Mouse (Mus musculus): ENCODE measurements around the gene C730034F03Rik.
"Not testable (repeated sequence)": the region's sequence is repeated elsewhere in the genome, so short reads cannot be mapped to it uniquely, and the experiment has no call there.

The C730034F03Rik gene

DNA sequence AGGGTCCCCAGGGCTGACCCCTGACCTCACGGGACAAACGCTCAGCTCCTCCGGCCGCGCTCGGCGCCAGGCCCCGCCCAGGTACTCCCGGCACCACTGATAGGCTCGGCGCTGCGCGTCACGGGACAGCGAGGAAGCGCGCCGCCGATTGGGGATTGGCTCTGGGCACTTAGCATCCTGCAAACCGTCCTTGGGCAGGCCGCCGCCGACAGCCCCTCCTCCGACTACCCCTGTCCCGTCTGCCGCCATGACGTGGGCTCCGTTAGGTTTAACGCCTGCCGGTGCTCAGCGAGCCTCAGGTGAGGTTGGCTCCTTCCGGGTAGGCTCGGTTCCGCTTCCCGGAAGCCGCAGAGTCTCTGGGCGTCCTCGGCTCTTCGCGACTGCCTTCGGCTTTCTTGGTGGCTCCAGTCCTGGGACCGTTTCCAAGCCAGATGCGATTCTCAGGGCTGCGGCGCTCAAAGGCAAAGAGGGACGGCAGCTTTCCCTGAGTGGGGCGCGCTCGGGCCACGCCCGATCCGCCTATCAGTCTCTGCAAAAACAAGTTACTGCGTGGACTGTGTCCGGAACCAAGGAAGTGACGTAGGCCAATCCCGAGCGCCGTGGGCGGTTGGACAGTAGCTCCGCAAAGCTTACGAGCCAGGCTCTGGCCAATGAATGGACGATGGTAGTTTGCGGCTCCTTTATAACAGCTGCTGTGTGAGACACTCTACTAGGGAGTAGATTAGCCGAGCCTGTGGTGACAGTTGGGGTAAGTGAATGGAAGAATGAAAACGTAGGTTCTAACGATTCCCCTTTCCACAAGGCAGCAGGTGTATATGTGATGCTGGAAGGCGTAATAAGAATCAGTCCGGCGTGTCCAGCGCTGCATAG, at the start of gene C730034F03Rik, which contains the start of the genes Gm44502 and Chkb:
Gene C730034F03Rik (plus strand): TSS at position 238 of the 870 bp plus-strand sequence.
Gene Gm44502 (minus strand): TSS at position 345 of the 870 bp plus-strand sequence.
Gene Chkb (minus strand): TSS at position 557 of the 870 bp plus-strand sequence.
- DNase-seq, result peak; percentile 93 to 95

DNA sequence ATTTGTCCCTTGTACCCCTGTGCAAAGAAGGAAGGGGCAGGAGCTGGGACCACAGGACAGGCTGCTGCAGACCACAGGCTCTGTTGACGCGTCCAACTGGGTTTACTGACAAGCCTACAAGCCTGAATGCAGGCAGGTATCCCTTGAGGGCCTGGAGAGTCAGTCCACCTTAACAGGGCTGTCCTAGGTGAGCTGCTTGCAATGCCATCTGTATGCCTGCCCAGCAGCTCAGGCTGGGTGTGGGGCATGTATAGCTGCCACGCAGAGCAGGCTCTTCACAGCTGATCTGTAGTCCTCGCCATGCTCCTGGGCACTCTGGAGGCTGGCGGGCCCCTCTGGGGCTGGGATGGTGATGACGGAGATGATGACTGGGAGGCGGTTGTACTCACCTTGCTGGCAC, 44.8 kb upstream of the C730034F03Rik start, which contains the start of gene Klhdc7b:
Gene Klhdc7b (plus strand): TSS at position 301 of the 400 bp plus-strand sequence.
- DNase-seq, result peak in 1 of 2 experiments; percentile 3

DNA sequence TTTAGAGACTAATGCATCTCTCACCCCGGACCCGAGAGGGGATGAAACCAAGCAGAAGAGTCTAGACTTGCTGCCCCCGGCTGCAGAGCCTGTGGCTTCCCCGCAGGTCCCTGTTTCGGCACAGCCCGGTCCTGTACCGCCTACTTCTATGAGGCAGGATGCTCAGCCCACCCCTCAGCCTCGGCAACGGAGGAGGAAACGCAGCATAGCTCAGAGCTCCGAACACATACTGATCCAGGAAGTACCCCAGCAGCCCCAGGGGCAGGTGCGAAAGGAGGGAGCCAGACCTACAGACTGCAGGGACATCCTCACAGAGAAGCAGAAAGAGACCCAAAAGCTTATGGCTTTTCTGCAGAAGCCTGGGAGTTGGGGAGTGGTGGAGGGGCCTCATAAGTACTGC, 42.3 kb upstream of the C730034F03Rik start:
- DNase-seq, result peak in 1 of 2 experiments; percentile 7

DNA sequence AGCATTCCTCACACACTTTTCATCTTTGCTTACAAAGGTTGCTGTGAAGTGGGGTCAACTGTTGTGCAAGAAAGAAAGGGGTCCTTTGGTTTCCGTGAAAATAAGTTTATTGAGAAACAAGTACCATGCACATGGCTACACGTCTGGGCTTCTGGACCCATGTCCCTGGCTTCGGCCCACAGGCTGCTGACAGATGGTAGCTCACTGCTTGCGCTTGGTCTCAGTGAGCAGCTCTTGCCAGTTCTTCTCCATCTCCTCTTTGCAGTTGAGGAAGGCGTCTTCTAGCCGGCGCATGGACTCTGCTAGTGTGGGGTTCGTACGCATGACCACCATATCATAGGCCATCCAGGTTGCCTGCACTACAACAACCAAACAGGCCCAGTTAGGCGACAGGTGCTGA, 39.3 kb upstream of the C730034F03Rik start:
- DNase-seq, result peak; percentile 50 to 76

DNA sequence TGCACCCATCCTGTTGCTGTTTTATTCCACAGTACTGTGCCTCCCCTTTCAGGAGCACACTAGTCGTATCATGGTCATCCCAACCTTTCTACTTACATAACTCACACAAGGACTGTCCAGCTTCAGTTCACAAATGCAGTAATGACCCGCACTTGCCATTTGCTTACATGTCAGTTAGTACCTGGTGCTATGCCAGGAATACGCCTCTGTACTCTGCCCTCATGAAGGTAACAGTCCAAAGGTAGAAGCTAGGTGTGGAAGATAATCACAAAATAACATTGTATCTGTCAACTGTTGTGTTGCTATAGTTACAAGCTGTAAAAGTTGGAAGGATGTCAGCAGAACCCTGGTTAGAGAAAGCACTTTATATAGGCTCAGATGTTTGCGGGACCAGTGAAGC, 32.5 kb upstream of the C730034F03Rik start:
- no peak for DNase-seq

DNA sequence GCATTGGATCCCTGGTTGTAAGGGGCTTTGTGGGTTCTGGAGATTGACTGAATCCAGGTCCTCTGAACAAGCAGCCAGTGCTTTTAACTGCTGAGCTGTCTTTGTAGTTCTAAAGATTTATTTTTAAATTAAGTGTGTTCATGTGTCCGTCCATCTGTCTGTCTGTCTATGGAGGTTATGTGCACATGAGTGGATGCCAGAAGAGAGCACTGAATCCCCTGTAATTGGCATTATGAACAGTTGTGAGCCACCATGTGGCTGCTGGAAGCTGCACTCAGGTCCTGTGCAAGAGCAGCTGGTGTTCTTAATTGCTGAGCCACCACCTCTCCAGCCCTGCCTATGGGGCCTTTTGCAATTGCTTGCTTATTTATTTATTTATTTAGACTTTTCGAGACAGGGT, 31.2 kb upstream of the C730034F03Rik start:
- peak; percentile 38 to 42 for DNase-seq

DNA sequence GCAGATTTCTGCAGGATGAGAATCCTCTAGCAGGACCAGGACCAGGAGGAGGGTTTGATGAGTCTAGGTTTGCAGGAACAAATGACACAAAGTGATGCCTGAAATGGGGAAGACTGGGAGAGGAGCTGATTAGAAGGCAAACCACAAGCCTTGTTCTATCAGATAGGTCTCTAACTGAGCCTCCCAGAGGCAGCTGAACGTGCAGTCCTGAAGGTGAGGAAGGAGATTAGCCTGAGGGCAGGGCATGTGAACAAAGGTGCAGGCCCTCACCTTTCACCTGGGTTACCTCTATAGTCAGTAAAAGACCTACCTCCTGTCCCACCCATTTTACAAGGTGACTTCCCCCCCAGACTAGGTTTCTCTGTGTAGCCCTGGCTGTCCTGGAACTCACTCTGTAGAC, 29.7 kb upstream of the C730034F03Rik start:
- no peak for DNase-seq

DNA sequence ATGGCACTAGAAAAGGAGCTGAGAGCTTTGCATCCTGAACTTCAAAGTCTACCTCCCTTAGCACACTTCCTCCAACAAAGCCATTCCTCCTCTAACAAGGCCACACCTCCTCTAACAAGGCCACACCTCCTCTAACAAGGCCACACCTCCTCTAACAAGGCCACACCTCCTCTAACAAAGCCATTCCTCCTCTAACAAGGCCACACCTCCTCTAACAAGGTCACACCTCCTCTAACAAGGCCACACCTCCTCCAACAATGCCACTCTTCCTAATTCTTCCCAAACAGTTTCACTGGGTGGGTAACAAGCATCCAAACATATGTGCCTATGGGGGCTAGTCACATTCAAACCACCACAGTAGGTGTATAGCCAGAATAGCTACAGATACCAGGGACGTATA, 26.9 kb upstream of the C730034F03Rik start:
- no peak for DNase-seq

DNA sequence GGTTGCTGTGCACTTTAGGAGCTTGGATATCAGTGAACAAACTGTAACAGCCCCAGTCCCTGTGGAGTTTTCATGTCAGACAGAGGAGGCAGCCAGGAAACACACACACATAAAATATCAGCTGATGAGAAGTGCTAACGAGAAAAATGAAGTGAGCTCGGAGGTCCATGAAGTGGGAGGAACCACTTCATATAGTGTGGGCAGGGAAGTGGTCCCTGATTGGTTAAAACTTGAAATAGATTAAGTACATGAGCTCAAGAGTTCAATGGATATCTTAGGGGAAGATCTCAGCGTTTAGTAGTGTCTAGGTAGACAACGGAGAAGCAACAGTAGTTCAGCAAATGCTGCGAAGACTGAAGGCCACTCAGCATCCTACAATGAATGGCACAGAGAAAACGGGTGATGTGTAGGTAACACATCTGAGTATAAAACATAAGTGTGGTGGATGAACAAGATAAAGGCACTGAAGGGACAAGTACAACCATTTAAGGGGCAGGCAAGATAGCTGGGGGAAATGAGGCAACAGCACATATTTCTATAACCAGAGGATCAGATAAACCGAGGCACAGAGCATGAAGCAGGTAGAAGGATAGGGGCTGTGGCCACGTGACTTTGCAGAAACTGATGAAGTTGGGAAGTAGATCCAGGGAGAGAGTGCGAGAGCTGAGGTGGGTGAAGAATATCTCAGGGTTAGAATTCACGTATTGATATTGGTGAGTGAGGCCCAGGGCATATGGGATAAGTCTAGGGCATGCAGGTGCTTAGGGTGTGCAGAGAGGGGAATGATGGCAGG, 24.4 kb upstream of the C730034F03Rik start:
- DNase-seq, result no peak

DNA sequence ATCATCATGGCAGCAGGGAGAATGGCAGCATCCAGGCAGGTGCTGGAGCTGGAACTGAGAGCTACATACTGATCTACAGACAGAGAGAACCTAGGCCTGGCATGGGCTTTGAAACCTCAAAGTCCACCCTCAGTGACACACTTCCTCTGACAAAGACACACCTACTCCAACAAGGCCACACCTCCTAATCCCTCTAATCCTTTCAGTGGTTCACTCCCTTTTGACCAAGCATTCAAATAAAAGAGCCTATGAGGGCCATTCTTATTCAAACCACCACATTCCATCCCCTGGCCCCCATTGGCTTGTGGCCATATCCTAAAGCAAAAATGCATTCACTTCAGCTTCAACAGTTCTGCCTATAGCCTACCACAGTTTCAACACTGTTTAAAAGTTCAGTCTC, 22.7 kb upstream of the C730034F03Rik start:
- DNase-seq, result no peak

DNA sequence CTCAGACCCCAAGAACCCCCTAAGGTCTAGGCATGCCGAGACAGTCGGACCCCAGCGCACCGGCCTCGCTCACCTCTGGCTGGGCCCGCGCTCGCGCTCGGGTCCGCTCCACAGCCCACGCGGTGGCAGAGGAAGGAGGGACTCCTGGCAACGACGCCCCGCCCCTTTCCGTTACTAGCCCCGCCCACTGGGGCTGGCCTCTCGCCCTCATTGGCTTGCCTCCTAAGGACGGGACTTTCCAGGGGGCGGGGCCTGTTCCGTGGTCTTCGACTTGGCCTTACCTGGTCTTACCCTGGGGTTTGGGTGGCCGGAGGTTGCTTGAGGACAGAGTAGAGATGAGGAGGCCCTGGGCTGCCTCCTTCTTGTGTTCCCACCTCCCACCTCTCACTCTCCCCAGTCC, 19.3 kb upstream of the C730034F03Rik start, which contains the start of gene Syce3:
Gene Syce3 (minus strand): TSS at position 386 of the 400 bp plus-strand sequence.
- no peak for DNase-seq

DNA sequence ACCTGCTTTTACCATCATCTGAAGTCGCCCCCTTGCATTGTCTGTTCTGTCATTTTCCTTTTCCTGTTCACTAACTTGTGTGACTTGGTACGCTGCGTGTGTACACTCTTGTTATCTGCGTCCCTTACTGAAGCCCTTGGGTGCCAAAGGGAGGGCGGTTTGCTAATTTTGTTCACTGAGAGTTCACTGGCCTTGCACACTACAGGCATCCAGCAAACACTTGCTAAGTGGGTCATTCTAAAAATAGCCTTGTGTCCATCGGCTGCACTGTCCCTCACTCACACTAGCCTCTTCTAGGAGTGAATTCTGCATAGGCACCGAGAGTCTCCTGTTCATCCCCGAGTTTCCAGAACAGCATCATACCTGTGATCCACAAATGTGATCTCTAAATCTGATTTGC, 14.1 kb upstream of the C730034F03Rik start:
- DNase-seq, result peak; percentile 34 to 51

DNA sequence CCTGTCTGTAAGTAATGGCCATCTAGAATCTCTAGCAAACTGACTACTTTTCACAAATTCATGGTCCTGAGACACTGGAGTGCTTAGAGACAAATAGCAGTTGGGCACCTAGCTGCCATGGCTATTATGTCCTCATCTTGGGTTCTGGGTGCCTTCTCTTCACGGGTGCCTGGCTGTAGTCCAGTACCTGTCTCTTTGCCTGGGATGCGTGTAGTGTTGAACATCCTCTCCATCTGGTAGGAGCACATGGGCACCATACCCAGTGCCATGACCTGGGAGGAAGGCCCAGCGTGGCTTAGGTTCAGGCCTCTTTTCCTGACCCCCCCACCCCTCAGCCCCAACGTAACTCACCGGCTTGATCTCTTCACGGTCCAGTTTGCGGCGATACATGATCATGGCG, 7.5 kb upstream of the C730034F03Rik start:
- no peak for DNase-seq

DNA sequence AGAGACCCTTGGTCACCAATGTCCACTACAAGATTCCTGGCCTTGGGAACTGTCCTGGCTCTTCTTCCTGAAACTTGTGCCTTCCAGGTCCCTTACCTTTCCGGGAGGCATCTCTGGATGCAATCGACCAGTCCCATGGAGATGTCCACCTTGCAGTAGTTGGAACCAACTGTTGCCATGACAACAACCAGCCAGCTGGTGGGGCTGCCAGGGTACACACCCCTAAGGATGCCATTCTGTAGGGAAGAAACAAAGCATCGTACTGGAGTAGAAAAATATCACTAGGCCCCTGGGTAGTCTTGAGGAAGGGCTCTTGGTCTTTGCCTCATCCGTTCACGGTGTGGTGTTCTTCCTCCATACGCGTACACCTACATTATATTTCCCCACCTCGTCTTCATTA, 4.8 kb upstream of the C730034F03Rik start:
- no peak for DNase-seq

DNA sequence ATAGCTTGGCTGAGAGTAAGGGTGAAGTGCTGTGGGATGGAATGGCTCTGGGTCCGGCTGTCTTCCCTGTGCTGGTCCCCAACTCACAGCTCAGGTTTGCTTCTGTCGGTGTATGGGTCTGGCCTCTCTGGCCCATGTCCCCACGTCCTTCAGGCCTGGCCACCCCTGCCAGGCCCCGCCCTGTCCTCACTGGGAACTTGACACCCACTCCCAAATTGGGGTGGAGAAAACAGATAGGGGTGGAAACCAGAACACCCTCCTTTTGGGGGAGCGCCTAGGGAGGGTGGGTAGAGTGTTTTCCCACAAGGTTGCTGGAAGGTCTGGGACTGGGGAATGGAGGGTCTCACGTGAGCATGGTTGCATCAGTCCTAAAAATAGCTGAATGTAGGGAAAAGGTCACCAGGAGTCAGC, 3.7 kb upstream of the C730034F03Rik start, which contains the start of gene Cpt1b:
Gene Cpt1b (minus strand): TSS at position 153 of the 411 bp plus-strand sequence.
- no peak for DNase-seq

DNA sequence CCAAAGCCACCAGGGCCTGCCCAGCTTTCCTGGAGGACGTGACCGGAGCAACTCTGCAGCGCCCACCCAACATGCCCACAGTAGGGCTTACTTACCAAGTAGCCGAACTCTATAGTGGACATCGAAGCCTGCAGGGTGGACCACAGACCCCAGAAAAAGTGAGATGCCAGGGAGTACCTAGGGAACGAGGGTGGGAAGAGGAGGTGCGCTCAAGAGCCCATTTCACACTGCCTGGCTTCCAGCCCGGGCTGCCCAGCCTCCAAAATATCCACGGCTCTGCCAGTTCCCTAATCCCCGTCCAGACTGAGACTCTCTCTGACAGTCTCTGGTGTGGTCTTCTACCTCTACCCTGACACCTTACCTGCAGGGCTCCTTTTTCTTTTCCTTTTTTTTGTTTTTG, 2.7 kb upstream of the C730034F03Rik start:
- no peak for DNase-seq

DNA sequence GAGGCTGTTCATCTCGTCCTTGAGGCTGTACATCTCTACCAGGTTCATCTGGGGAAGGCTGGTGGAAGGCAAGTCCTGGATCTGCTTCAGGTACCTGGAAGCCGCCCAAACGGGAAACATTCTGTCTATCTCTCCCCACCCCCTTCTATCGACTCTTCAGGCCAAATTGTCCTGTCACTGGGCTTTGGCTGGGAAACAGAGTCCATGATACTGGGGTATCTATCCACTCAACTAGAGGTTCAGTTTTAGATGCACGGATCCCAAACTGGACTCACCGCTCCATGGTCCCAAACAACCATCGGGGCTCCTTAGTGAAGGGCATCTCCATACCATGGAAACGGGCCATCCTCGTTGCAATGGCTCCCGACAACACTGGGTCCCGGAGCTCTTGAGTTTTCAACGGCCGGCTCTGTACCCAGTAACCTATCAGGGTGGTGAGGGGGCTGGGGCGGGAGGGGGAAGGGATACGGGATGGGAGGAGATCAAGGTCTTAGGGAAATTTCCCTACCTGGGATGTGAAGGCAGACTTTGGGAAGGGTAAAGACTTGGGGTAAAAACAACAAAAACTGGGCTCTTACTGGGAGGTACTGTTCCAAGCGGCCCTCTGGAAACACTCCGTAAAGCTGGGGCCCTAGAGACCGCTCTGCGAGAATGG, 1.1 kb upstream of the C730034F03Rik start:
- DNase-seq, result peak in 1 of 2 experiments; percentile 40

DNA sequence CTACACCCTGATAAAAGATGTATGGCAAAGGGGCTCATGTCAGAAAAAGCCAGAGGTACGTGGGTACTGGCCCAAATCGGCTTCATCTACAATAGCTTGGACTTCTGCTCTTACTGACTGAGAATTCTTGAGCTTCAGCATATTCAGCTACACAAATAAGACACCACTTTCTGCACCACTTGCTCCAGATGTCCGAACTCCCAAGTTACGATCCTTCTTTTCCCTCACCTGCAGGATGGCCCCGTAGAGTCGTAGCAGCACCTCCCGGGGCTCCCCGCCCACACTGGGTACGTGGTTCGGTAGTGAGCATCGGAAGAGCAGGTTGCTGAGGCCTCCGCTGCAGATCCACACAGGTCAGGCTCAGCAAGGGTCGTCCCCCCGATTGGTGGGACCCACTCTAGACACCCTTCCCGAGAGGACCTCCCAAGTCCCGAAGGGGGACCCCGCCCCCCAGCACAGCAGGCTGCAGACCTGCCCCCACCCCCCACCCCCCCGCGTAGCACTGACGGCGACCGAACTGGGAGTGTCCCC, 503 bp upstream of the C730034F03Rik start:
- DNase-seq, result no peak

DNA sequence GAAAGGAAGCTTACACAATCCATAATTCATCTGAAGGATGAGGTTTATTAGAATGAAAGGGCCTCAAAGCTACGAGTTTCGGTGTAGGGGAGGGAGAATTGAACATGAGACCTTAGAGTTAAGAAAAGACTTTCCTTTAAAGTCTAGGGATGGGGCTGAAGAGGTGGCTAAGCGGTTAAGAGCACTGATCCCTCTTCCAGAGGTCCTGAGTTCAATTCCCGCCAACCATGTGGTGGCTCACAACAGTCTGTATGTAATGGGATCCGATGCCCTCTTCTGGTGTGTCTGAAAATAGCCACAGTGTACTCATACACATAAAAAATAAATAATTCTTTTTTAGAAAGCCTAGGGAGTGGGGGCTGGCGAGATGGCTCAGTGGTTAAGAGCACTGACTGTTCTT, 952 bp downstream of the C730034F03Rik start:
- DNase-seq, result peak in 1 of 2 experiments; percentile 60

DNA sequence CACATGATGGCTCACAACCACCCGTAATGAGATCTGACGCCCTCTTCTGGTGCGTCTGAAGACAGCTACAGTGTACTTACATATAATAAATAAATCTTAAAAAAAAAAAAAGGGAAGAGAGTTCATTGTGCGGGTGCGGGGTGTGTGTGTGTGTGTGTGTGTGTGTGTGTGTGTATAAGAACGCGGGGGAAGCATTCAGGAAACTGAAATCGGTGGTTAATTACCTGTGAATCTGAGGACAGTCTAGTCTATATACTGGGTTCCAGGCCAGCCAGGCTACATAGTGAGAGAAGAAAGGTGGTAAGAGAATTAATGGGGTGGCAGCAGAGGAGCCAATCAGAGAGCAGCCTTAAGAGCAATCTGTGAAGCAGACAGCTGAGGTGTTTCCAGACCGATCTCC, 1.4 kb downstream of the C730034F03Rik start:
- DNase-seq, result not testable (repeated sequence)

DNA sequence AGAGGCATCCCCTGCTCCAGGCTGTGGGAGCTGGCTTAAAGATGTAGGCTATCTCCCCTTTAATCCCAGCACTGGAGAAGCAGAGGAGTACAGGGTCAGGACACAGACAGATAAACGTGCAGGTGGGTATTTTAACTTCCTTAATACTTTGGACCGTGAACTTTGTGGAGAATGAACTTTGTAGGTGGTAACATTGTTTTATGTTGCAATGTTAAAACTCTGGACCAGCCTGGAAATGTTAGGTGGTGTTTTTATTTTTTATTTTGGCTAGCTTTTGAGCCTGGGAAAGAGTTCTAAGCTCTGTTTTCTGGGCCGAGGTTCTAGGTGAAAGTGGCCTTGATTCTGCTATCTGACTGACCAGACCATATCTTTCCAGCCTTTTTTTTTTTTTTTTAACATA, 1.9 kb downstream of the C730034F03Rik start:
- DNase-seq, result no peak

DNA sequence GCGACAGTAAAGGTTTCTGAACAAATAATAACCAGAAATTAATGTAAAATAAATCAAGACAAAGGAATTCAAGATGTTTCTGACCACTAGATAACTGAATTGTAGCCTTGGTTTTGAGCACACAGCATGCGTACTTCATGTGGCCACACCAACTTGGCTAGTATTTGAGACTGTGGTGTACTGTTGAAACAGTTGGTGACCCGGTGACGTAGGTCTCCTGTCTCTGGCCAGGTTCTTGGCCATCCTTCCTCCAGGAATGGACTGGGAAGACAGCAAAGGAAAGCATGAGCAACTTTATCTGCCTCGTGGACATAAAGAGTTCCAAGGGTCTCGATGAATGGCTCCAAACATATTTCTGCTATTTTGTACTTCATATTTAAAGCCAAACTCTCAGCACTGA, 2.4 kb downstream of the C730034F03Rik start:
- DNase-seq, result no peak

Data from cerebellum, postnatal 14 days (tissue).